Mouse (Mus musculus): ENCODE measurements around the gene Ptpn22. TPM values are rescaled to one million over a fixed set of nuclear protein-coding genes. Genes with fewer than 3 reads are reported as not detected.

The Ptpn22 gene
- 100 to 1,000 TPM; 258 to 301 TPM for total RNA-seq (2023)

DNA sequence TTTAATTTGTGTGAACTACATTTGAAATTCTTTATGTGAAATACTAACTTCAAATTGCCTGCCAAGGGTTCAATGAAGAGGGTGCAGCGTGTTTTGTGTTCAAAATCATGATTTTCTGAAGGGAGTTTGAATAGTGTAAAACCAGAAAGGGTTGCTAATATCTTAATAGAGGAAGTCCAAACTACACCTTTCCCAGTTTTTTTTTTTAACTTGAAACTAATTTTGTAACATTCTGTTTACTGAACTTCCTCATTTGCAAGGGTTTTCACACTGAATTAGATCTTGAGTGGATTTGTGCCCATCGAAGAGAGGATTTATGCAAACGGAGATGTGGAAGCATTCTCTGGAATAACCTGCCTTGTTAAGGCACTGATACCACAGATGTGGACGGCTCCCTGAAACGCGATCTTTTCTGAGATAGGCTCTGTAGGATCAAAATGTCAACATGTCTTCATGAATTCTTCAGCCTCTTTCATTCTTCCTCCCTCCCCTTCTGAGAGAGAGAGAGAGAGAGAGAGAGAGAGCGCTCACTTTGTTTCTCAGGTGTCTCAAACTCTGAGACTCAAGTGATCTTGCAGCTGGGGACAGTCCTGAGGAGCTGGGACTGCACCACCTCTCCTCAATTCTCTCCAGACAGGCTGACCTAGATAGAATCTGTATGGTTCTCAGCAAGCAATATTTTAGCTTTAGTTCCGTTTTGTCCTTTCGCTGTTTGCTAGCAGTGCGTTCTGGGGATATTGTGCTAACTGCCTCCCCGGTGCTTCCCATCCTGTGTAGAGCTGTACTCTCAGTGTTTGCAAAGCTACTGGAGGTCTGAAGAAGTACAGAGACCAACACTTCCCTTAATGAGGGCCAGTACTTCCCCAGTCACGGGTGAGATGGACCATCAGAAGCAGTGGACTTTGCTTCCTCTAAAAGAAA lies at the start of gene Ptpn22:
Gene Ptpn22, plus strand, starts transcription at position 915 of the 921 bp plus-strand sequence.

DNA sequence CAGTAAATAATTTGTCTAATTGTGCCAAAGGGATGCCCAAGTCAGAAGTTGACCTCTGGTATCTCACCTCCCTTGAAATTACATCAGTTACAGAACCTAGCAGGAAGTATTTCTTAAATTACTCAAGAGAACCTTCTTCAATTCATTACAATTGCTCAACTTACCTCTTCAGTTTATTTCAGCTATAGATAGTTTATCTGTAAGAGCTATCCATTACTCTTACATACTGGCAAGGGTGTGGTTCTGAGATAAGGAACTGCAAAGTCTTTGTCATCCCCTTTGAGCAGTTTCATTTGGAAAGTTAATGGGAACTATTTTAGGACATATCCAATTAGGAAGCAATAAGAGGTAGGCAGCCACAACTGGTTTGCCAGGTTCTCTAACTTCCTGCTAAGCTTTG lies 27.2 kb upstream of the Ptpn22 start, which contains the start of gene Bcl2l15:
Gene Bcl2l15, plus strand, starts transcription at position 176 of the 400 bp plus-strand sequence.

DNA sequence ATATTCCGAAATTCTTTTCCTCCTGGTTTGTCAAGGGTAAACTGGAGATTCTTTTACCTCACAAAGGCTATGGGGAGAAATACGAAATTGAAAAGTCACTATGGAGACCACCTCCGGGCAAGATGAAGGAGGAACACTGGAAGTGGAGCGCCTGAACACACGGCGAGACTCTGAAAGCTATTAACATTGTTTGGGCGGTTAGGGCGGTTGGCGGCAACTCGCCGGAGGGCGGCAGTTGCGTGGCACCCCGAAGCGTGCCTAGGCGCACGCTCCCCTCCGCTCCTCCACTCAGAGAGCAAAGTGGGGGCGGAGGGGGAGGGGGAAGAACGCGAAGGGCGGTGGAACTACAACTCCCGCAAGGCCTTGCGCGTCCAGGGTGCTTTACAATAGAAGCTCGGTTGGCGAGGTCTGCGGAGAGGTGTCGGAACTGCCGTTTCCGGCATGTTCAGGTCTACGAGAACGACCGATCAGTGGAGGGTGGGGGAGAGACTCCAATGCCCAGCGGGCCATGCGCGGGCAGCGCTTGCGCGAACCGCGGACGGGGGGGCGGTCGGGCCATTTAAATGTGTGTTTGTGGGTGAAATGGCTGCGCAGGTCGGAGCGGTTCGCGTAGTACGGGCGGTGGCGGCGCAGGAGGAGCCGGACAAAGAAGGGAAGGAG lies 54.5 kb downstream of the Ptpn22 start, which contains the start of gene Rsbn1:
Gene Rsbn1, plus strand, starts transcription at position 111 of the 660 bp plus-strand sequence.

Other genes starting within 250 kb of the Ptpn22 start
- gene Atg4a-ps, start 213.7 kb upstream of the Ptpn22 start, total RNA-seq (2023), result 1 to 10 TPM in 1 of 2 experiments, not detected in 1; 1.4 TPM
- 10 to 100 TPM; 14.8 to 15.2 TPM for gene Olfml3, start 121.8 kb upstream of the Ptpn22 start, total RNA-seq (2023)
- not detected for gene Gm10964, start 120.4 kb upstream of the Ptpn22 start, total RNA-seq (2023)
- 100 to 1,000 TPM; 208 to 219 TPM for gene Hipk1, start 68.2 kb upstream of the Ptpn22 start, total RNA-seq (2023)
- gene Dclre1b, start 50.4 kb upstream of the Ptpn22 start, total RNA-seq (2023), result 10 to 100 TPM; 20.1 to 28.8 TPM
- gene Ap4b1, start 50.3 kb upstream of the Ptpn22 start, total RNA-seq (2023), result 10 to 100 TPM; 16.0 to 21.6 TPM
- under 1 TPM in 1 of 2 experiments, not detected in 1; 0.68 TPM for gene Gm43064, start 50.2 kb upstream of the Ptpn22 start, total RNA-seq (2023)
- 1 to 10 TPM; 1.2 to 2.1 TPM for gene Bcl2l15, start 27.2 kb upstream of the Ptpn22 start, total RNA-seq (2023)
- 10 to 100 TPM; 40.3 to 43.4 TPM for gene Rsbn1, start 54.3 kb downstream of the Ptpn22 start, total RNA-seq (2023)
- gene Phtf1, start 108.3 kb downstream of the Ptpn22 start, total RNA-seq (2023), result 10 to 100 TPM; 34.5 to 35.6 TPM

All from T-cell, adult 66 days (primary cell).